Mouse (Mus musculus): Measurements from ENCODE around the gene Armc8.

The Armc8 gene

DNA sequence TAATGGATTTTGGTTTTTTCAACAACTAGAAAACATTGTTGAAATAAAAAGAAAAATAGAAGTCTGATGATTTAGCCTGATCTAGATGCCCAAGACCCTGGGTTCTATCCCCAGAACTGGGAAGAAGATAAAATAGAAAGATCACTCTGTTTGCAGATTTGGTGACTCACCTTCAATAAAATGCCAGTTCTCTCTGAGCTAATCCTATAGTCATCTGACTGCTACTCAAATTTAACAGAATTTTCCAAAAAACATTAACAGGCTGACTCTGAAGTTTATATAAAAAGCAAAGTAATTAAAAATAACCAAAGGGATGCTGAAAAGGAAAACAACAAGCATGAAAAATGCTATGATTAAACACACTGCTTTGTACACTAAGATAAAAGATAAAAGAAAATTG, 122.4 kb downstream of the Armc8 start:
- DNase-seq (ENCODE audit: low read depth, low spot score): no peak
- no peaks in the 10 kb centered on the region for H3K27me3 ChIP-seq (ENCODE audit: control insufficient read depth, insufficient read depth, low read length, poor library complexity, severe bottlenecking)

DNA sequence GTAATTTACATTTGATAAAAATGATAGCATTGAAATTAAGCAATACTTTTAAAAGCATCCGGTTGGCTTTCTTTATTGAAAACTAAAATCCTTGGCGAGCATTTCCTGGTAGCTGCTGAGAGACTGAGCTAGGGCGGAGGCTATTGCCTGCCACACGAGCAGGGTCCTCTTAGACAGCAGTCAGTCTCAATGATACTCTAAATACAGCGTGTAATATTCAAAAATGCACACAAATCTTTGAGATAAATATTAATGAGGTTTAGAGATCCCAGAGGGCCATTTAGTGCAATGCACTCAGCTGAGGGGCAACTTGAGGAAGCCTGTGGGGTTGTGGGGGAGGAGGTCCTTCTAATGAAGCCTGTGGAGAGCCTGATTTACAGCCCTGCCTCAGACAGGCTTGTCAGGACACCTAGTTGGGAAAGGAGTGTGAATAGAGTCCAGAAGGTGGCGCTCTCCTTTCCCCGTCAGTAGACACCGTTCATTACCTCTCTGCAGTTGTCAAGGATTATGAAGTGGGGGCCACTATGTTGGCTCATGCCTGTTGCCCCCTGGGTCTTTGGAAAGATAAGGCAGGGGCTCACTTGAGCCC, 124.0 kb downstream of the Armc8 start:
- Histone ChIP-seq H3K27me3 (ENCODE audit: control insufficient read depth, insufficient read depth, low read length, poor library complexity, severe bottlenecking) (no peaks in the 10 kb centered on the region), H3K36me3 (ENCODE audit: control insufficient read depth, insufficient read depth, low read length, poor library complexity, severe bottlenecking) (no peaks in the 10 kb centered on the region)
- DNase-seq (ENCODE audit: low read depth, low spot score): peak; percentile 14

More for the DNA sequence above, 122.4 kb downstream of the Armc8 start:
- no peaks in the 10 kb centered on the region for H3K36me3 ChIP-seq (ENCODE audit: control insufficient read depth, insufficient read depth, low read length, poor library complexity, severe bottlenecking)

DNA sequence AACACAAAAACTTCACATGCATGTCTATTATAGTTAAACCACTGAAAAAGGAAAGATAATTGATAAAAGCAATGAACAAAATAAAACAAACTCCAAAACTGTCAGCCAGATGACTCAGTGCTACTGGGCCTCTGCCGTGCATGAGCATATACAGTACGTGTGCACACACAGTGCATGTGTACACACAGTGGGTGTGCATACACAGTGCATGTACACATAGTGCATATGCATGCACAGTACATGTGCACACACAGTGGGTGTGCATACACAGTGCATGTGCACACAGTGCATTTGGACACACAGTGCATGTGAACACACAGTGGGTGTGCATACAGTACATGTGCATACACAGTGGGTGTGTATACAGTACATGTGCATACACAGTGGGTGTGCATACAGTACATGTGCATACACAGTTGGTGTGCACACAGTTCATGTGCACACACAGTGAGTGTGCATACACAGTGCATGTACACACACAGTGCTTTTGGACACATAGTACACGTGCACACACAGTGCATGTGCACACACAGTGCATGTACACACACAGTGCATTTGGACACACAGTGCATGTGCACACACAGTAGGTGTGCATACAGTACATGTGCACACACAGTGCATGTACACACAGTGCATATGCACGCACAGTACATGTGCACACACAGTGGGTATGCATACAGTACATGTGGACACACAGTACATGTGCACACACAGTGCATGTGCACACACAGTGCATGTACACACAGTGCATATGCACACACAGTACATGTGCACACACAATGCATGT, 126.9 kb downstream of the Armc8 start:
- DNase-seq (ENCODE audit: low read depth, low spot score): no peak
- no peaks in the 10 kb centered on the region for H3K27me3 ChIP-seq (ENCODE audit: control insufficient read depth, insufficient read depth, low read length, poor library complexity, severe bottlenecking)
- H3K36me3 ChIP-seq (ENCODE audit: control insufficient read depth, insufficient read depth, low read length, poor library complexity, severe bottlenecking): no peaks in the 10 kb centered on the region

DNA sequence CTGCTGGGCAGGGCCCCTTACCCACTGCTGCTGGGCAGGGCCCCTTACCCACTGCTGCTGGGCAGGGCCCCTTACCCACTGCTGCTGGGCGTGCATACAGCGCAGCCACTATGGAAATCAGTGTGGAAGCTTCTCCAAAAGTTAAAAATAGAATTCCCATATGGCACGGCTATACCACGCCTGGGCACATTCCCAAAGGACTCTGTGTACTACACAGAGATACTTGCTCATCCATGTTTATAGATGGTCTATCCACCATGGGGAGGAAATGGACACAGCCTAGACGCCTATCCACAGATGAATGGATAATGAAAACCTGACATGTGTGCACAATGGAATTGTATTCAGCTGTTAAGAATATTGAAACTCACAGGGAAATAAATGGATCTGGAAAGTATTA, 127.8 kb downstream of the Armc8 start:
- Histone ChIP-seq H3K27me3 (ENCODE audit: control insufficient read depth, insufficient read depth, low read length, poor library complexity, severe bottlenecking) (no peaks in the 10 kb centered on the region), H3K36me3 (ENCODE audit: control insufficient read depth, insufficient read depth, low read length, poor library complexity, severe bottlenecking) (no peaks in the 10 kb centered on the region)
- DNase-seq (ENCODE audit: low read depth, low spot score): no peak

DNA sequence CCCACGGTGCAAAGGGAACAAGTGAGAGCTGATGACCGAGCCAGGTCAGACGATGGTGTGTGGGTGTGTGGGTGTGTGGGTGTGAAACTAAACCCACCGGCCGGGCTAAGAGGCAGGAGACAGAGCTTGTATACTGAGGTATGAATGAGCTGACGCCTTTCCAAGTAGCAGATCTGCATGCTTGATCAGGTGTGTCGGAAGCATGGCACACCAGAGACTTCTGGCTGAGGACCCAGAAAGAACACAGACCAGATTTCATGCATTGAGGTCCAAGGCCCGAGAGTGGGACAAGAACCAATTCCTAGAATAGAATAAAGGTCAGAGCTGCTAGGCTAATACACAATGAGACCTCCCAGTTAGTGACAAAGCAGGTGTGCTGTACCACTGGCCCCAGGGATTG, 129.6 kb downstream of the Armc8 start:
- no peak for DNase-seq (ENCODE audit: low read depth, low spot score)
- Histone ChIP-seq H3K36me3 (ENCODE audit: control insufficient read depth, insufficient read depth, low read length, poor library complexity, severe bottlenecking) (no peaks in the 10 kb centered on the region), H3K27me3 (ENCODE audit: control insufficient read depth, insufficient read depth, low read length, poor library complexity, severe bottlenecking) (no peaks in the 10 kb centered on the region)

DNA sequence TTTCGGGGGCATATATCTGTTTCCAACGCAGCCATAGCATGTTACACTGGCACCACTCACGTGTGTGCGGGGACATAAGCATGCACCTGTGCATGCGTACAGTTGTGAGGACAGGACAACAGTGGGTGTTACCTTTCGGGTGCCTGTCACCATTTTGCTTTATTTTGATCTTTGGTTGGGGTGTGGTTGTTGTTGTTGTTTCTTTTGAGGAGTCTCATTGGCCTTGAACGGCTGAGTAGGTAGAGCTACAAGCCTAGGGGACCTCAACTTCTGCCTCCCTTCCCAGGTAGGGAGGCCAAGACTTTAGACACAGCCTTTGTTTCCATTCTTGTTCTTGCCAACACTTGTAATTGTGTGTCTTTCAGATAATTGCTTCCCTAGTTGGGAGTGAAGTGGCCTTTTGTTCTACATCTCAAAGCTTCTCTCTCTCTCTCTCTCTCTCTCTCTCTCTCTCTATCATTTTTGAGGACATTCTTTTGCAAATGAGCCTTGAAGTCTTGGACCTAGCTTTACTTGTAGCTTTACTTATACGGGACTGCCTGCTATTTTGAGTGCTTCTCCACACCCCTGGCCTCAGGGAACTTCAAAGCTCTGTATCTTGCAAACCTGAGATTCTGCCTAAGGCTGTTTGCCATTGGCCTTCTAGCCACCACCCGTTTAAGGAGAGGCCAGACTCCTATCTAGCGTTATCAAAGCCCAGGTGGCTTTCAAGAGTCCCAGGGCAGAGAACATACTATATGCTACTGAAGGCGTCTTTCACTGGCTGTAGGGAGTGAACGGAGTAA, 130.7 kb downstream of the Armc8 start:
- no peaks in the 10 kb centered on the region for H3K36me3 ChIP-seq (ENCODE audit: control insufficient read depth, insufficient read depth, low read length, poor library complexity, severe bottlenecking)
- DNase-seq (ENCODE audit: low read depth, low spot score): no peak
- H3K27me3 ChIP-seq (ENCODE audit: control insufficient read depth, insufficient read depth, low read length, poor library complexity, severe bottlenecking): no peaks in the 10 kb centered on the region

DNA sequence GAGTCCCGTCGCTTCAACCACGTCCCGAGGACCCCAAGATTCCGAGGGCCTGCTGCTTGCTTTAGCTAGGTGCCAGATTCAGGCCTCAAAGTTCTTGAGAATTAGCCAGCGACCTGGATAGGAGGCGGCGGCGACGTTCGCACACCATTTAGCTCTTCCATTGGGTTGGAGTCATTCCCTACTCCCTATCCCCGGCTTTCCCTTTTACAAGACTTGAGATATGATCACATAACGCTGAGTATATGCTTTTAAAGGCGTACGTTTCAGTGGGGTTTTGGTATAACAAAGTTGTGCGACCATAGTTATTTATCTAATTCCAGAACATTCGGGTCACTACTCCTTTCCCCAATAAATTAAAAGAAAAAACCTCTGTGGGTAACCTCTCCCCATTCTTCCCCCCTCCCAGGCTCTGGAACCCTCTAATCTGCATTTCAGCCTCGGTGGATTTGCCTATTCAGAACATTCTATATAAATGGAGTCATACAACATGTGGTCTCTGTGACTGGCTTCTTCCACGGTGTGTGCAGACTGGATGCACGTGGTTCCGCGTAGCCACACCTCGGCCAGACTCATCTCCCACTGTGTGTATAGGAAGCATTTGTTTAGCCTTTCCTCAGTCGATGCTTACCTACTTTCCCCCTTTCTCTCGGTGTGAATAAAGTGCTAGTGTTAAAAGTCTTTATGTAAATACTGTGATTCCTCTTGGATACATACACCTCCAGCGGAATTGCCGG, 131.5 kb downstream of the Armc8 start, which contains the start of gene Mras:
Gene Mras, minus strand, starts transcription at position 351 of the 734 bp plus-strand sequence.
- no peaks in the 10 kb centered on the region for H3K36me3 ChIP-seq (ENCODE audit: control insufficient read depth, insufficient read depth, low read length, poor library complexity, severe bottlenecking)
- no peak for DNase-seq (ENCODE audit: low read depth, low spot score)
- no peaks in the 10 kb centered on the region for H3K27me3 ChIP-seq (ENCODE audit: control insufficient read depth, insufficient read depth, low read length, poor library complexity, severe bottlenecking)

DNA sequence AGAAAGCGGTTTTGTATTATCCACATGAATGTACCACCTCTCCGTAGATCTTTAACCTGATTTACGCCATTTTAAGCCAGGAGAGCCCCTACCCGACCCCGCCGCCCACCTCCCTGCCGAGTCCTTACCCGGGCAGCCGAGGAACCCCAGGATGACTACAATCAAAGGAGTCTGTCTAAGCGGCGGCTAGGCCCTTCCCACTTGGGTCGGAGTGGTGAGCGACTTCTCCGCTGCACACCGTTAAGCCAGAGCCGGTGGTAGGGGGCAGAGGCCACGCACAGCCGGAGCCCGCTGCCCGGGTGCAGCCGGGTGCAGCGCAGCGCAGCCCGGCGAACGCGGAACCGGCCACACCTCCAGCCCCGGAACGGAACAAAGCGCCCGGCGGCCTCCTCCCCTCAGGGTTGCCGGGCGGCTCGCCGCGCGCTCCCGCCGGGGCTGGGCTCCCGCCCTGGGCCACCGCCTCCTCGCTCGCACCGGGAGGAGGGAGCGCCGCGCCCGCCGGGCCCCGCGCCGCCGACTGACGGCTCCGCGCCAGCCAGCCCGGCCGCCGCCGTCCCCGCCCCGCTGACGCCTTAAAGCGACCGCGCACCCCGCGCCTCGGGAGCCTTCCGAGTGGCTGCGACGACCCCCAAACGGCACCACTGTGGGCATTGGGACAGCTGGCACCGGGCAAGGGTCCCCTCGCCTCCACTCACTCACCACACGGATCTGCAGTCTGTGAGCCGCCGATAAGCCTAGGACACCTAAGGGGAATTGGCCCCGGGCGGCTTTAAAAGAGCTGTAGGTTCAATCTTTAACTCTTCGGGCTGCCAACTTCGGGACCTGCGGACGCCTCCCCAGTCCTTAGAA, 132.3 kb downstream of the Armc8 start:
- no peaks in the 10 kb centered on the region for H3K36me3 ChIP-seq (ENCODE audit: control insufficient read depth, insufficient read depth, low read length, poor library complexity, severe bottlenecking)
- H3K27me3 ChIP-seq (ENCODE audit: control insufficient read depth, insufficient read depth, low read length, poor library complexity, severe bottlenecking): no peaks in the 10 kb centered on the region
- no peak for DNase-seq (ENCODE audit: low read depth, low spot score)

DNA sequence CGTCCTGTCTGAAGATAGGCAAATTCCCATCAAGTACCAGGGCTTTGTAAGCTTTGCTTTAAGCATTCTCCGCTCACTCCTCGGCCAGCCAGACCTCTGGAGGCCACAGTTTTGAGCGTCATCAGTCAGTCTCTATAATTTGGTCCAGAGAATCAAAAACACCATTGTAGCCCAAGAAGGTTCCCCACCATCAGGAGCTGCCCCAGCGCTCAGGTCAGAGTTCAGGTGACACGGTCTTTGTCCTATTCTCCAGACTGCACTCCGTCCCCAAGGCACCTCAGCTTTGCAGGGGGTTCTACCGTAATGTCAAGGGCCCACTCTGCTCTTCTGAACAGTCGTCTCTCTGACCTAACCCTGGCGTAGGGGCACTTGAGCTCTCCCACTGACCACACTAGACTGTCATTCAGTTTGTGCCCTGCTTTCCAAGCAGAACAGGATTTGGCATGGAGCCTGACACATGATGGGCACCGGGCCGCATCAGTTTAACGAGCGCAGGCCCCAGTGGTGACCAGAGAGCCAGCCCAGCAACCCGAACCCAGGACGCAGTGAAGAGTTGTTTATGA, 133.0 kb downstream of the Armc8 start:
- DNase-seq (ENCODE audit: low read depth, low spot score): no peak
- no peaks in the 10 kb centered on the region for H3K36me3 ChIP-seq (ENCODE audit: control insufficient read depth, insufficient read depth, low read length, poor library complexity, severe bottlenecking)
- no peaks in the 10 kb centered on the region for H3K27me3 ChIP-seq (ENCODE audit: control insufficient read depth, insufficient read depth, low read length, poor library complexity, severe bottlenecking)

DNA sequence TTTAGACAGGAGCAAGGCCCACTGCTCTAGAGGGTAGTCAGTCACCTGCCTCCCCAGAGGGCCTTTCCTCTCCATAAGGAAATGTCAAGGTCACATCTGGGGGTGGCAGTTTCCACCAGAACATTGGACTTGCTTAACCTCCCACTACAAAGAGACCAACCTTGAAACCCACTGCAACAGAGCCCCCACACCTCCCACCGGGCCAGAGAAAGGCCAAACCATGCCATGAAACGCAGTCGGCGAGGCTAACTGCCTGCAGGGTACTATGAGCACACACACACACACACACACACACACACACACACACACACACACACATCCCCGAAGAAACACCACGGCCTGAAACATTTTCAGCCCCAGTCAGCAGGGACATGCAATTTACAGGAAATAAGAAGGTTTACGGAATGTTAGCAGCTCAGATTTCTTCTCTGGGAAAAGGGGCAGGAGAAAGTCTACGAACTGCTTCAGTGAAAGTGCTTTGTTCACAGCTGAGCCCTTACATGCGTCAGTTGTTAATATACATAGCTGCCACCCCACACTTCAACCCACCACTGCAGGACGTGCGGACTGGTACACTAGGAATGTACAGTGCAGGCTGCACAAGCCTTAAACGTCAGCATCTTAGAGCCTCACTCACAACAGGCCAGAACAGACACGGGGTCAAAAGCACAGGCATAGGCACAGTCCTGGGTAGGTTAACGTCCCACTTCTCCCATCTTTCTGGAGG, 133.6 kb downstream of the Armc8 start:
- H3K27me3 ChIP-seq (ENCODE audit: control insufficient read depth, insufficient read depth, low read length, poor library complexity, severe bottlenecking): no peaks in the 10 kb centered on the region
- no peaks in the 10 kb centered on the region for H3K36me3 ChIP-seq (ENCODE audit: control insufficient read depth, insufficient read depth, low read length, poor library complexity, severe bottlenecking)
- no peak for DNase-seq (ENCODE audit: low read depth, low spot score)

DNA sequence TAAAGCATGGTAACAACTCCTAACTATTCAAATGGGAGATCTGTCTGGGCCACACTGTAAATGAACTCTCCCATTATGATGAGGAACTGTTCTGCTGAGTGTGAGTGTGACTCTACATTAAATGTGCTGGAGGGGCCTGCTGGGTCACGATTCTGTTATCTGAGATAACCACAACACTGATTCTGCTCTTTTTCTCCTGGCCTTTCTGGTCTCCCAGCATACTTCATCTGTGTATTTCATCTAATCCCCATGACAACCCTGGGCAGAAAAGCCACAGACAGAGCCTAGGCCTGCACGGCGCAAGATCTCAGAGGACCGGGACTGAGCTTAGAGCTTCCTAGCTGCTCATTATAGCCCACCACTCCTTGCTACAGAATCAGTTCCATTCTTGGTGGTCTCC, 136.2 kb downstream of the Armc8 start:
- H3K27me3 ChIP-seq (ENCODE audit: control insufficient read depth, insufficient read depth, low read length, poor library complexity, severe bottlenecking): no peaks in the 10 kb centered on the region
- H3K36me3 ChIP-seq (ENCODE audit: control insufficient read depth, insufficient read depth, low read length, poor library complexity, severe bottlenecking): no peaks in the 10 kb centered on the region
- DNase-seq (ENCODE audit: low read depth, low spot score): no peak

DNA sequence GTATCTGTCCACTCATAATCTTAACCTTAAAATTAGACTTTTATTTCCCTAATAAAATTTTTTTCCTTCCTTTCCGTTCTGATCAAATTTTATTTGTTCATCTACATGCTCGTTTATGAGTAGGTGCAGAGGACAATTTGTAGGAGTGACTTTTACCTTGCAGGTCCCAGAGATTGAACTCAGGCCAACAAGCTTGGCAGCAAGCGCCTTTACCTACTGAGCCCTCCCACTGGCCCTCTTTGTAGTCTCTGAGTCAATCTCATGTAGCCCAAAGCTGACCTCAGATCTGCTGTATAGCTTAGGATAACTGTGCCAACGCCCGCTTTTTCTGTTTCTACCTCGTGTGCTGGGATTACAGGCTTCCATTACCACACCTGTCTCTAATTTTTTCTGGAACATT, 136.7 kb downstream of the Armc8 start:
- no peaks in the 10 kb centered on the region for H3K36me3 ChIP-seq (ENCODE audit: control insufficient read depth, insufficient read depth, low read length, poor library complexity, severe bottlenecking)
- no peaks in the 10 kb centered on the region for H3K27me3 ChIP-seq (ENCODE audit: control insufficient read depth, insufficient read depth, low read length, poor library complexity, severe bottlenecking)
- DNase-seq (ENCODE audit: low read depth, low spot score): no peak

DNA sequence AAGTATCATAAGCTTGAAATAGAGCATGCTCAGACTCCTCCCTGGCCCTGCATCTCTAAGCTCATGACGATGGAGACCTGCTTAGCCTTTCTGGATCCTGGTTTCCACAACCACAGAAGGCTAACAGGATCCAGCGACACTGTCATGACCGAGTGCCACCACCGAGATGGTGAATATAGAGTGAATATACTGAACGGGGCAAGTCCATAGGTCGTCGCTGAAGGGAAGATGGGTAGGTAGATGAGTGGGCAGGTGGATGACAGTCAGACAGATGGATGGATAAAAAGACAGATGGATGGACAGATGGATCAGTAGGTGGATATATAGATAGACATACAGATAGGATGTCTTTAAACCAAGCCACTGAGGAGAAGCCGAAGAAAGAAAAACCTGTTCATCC, 137.4 kb downstream of the Armc8 start:
- DNase-seq (ENCODE audit: low read depth, low spot score): no peak
- Histone ChIP-seq H3K27me3 (ENCODE audit: control insufficient read depth, insufficient read depth, low read length, poor library complexity, severe bottlenecking) (no peaks in the 10 kb centered on the region), H3K36me3 (ENCODE audit: control insufficient read depth, insufficient read depth, low read length, poor library complexity, severe bottlenecking) (no peaks in the 10 kb centered on the region)

Data from splenic B cell, adult 2 months (primary cell).